Mouse (Mus musculus) common myeloid progenitor, adult 5-6 weeks (primary cell): Measurements from ENCODE around the gene Nhej1. TPM values are rescaled to one million over a fixed set of nuclear protein-coding genes. Genes with fewer than 3 reads are reported as not detected.

ENCODE experiments used
- ATAC-seq: replicated peaks from 2 replicates; pipeline ENCODE4 v1.8.0; 2016; ENCODE audit warnings: low read depth, mild to moderate bottlenecking, moderate TSS enrichment, inconsistent platforms; ENCODE audit not compliant: poor library complexity, severe bottlenecking
- total RNA-seq: library from RNA; stranded (forward); fragments of 200-1000, 187-1606 nt; gene quantifications from 2 replicates; pipeline ENCODE4 v1.2.3, GENCODE M21; 2017

The Nhej1 gene
- total RNA-seq, 1 experiment from 2014 or later, result 6.6 TPM

DNA sequence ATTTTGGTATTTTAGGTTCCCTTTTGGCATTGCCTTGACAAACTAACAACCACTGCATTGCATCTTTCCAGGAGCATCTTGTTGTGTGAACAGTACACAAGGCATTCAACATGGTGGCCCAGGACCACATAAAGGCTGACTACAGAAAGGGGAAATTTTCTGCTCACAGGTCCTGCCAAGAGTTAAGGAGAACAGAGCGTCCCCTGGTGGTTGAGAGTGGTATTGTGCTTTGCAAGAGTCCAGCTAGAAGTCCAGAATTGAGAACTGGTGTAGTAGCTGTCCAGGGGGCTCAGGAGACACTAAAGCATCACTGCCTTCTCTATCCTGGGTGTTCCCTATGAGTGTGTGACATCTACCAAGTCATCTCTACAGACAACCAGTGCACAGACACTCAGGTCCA is 124.5 kb downstream of the Nhej1 start:
- ATAC-seq, result peak; percentile 55; the same call in 1 of the 2 replicates

- ATAC-seq, result no peak
These were observed 125.8 kb downstream of the Nhej1 start for GRCm38 (mm10) chr1:74999173-74999572.

DNA sequence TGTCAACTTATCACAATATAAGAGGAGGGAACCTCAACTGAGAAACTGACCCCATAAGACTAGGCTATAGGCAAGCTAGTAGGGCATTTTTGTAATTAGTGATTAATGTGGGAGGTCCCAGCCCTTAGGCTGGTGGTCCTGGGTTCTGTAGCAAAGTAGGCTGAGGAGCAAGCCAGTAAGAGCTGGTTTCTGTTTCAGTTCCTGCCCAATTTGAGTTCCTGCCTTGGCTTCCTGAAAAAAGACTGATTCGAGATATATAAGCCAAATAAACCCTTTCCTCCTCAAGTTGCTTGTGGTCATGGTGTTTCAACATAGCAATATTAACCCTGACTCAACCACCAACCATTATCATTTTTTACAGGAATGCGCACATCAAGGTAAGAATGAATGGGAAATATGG is 127.8 kb downstream of the Nhej1 start:
- ATAC-seq, result peak; percentile 76

GRCm38 (mm10) chr1:74977001-74977400 is 148.0 kb downstream of the Nhej1 start:
- ATAC-seq, result no peak

- no peak for ATAC-seq
These were observed 149.1 kb downstream of the Nhej1 start for GRCm38 (mm10) chr1:74975936-74976335.

GRCm38 (mm10) chr1:74973590-74973989 is 151.4 kb downstream of the Nhej1 start:
- no peak for ATAC-seq

- ATAC-seq, result no peak
These were observed 153.5 kb downstream of the Nhej1 start for GRCm38 (mm10) chr1:74971353-74972050.

DNA sequence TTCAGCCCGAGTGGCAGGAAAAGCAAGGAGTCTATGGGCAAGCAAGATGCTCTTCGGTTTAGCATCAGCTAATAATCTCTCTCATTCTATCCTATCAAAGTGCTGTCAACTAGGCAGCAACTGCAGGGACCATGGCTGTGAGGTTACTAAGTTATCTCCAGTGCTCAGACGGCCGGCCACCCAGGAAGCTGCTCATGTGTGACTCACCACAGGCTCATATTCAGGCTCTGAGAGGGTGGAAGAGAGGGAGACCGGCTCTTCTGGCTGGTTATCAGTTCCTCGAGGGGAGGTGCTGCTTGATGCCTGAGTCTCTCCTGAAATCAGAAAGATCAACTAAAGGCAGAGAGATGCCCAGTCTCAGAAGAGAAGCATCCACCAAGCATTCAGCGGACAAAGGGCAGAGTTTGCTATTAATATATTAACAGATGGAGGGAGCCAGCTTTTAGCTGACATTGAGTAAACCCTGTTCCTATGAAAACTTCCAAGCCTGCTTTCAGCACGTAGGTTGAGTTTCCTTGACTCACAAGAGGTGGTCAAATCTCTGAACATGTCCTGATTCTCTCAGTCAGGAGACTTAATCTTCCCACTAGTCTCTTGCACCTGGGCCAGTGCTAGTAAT is 156.9 kb downstream of the Nhej1 start:
- ATAC-seq, result no peak

- ATAC-seq, result peak; percentile 80
These were observed 160.3 kb downstream of the Nhej1 start for GRCm38 (mm10) chr1:74964494-74965215.

DNA sequence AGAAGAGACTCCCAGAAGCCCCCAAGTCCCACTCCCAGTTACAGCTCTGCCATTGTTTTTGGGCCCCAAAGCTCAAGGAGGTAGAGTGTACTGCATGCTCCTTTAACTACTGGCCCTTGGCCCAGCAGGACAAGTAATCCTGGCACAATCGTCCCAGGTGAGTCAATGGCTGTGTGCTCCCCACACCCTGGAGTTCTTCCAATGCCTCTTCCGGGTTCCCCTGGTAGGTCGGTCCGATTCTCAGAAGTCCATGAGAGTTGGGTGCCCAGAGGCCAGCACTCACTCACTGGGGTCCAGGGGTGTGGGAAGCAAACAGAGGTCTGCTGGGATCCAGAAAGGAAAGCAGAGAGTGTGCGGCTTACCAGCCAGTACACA is 162.2 kb downstream of the Nhej1 start:
- ATAC-seq, result no peak

- no peak for ATAC-seq
These were observed 162.7 kb downstream of the Nhej1 start for GRCm38 (mm10) chr1:74962126-74962852.

GRCm38 (mm10) chr1:74961722-74962121 is 163.3 kb downstream of the Nhej1 start:
- ATAC-seq, result no peak

DNA sequence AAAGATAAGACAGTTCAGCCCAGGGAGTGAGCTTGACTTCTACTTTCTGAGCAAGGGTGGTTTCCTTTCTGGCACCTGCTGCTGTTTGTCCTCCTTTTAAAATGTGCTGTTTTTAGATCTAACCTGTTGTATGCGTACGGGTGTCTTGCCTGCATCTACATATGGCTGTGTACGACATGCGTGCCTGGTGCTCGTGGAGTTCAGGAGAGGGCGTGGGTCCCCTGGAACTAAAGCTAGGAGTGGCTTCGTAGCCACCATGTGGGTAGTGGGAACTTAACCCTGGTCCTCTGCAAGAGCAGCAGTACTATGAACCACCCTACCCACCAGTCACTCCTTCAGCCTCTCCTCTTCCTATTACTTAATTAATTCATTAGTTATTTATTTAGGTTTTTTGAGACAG is 164.9 kb downstream of the Nhej1 start:
- no peak for ATAC-seq

DNA sequence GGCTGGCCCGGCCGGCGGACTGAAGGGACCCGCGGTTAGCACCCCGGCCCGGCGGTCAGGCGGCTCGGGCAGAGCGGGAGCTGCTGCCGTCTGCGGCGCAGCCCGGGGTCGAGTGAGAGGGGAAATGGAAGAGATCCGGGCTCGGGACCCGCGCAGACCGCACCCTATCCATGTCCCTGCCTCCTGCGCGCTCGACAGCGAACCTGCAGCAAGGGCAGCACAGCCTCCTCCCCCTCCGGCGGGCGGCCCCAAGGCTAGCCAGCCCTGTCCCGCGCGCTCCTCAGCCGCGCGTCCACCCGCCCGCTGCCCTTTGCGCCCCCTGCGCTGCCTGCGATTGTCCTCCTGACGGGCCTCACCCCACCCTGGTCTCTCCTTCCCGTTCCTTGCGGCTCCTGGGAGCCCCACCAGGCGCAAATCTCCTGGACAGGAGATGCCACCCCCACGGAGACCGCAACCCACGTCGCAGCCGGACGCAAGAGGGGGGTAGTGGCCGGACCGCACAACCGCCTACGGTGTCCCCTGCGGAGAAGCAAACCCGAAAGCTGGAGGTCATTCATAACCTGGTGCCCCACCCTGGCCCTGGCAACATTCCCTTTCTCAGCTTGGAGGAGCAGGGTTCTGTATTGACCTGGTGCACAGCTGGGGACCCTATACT is 173.3 kb downstream of the Nhej1 start, which contains the start of gene Ihh:
TSS of gene Ihh (minus strand) at position 117 of the 655 bp plus-strand sequence.
- no peak for ATAC-seq

- ATAC-seq, result no peak
These were observed 174.2 kb downstream of the Nhej1 start for GRCm38 (mm10) chr1:74950576-74951490.

DNA sequence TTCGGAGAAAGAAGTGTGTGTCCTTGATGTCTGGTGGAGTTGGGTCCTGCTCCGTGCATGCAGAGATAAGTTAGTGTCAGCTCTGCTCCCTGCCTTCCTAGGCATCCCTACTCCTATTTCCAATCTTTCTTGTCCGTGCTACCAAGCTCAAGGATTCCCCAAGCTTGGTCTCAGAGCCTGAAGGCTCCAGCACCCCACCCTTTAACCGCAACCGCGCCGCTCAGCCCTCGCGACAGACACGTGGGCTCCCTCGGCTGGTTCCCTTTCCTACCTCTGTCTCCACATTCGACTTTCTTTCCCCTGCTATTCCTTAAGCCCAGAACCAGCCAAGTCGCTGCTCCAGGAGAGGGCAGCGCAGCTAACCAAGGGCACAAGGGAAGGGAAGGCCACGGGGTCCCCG is 174.9 kb downstream of the Nhej1 start:
- ATAC-seq, result peak; percentile 66

- ATAC-seq, result no peak
These were observed 175.3 kb downstream of the Nhej1 start for GRCm38 (mm10) chr1:74949666-74950050.

DNA sequence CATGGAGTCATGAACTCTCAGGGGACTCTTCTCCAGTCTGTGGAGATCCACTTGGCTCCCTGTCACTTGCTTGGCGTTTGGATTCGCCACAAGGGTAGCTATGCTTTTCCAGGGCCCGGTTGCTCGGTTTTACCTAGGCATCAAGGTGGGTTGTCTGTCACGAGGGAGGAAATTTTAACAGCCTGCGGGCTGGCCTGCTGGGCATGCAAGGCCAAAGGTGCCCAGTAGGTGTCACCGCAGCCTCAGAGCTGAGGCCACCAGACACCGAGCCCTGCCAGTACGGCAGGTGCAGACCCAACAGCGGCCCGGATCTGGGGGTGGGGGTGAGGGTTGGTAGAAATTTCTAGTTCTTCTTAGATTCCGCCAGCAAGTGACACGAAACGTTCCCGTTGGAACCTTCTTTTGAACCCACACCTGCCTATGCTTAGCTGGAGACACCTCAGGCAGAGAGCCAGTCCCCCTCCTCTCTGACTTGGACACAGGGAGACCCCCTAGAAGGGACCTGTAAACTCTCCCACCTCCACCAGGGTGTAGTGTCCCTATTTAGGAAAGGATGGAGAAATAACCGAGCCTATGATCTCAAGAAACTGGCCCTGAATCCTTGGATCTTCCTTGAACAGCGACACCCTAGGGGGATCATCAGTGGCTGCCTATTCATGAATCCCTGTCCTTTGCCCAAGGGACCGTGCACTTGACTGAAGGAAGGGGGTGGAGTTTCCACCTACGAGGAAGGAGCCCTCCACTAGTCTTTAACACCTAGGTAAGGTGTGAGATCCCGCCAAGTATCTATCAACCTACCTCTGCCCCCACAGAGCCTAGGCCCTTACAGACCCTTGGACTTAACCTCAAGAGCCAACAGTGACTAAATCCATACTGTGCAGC is 176.0 kb downstream of the Nhej1 start:
- ATAC-seq, result peak; percentile 70
